Mouse (Mus musculus) right cerebral cortex, adult 18-20 months (tissue): ENCODE data around the gene Nat8f5.
"Not testable (repeated sequence)": the region's sequence is repeated elsewhere in the genome, so short reads cannot be mapped to it uniquely, and the experiment has no call there.

Experiments used
- DNase-seq: peaks from one replicate; pipeline ENCODE4 v3.0.0; 2022; ENCODE audit warnings: mixed read lengths

Nat8f5 gene

DNA sequence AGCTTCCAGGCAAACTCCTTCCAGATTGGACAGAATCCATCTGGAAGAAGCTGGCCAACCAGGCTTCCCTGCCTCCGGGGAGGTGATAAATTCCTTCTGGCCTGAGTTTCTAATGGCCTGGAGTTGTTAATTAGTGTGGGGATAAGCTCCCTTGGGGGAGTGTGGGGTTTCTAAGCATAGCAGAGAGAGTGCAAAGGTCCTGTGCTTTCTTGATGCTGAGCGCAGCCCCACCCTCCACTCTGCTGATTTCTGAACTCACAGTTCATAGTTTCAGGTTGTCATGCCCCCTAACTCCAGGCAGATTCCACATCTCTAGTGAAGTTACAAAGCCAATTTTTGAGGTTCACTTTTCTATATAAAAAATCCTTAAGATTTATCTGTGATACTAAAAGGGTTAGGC lies 14.3 kb upstream of the Nat8f5 start:
- DNase-seq: not testable (repeated sequence)

- DNase-seq: not testable (repeated sequence)
These were observed 13.8 kb upstream of the Nat8f5 start for GRCm38 (mm10) chr6:85834504-85835100.

DNA sequence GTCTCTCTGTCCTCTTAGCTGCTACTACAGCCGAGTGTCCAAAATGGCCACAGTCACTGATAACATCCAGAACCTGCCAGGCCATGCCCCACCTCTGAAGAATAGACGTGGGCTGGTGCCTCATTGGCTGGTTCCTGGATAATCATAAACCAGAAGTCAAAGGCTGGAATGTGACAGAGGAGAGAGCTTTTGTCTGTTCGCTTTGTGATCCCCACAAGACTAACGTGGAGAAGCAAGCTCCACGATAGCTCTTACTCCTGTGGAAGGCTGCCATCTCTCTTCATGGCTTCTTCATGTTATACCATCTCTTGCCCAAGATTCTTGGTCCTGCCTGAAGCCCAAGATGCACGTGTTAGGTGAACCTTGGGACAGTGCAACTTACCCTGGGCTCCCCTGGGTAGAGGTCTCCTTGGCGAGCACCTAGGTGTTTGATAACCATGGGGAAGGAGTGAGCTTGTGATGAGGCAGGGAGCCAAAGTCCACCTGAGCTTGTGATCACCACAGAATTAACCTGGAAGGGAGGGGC lies 11.1 kb upstream of the Nat8f5 start, which contains the start of gene Nat8:
Gene Nat8, minus strand, starts transcription at position 287 of the 526 bp plus-strand sequence.
- no peak for DNase-seq

DNA sequence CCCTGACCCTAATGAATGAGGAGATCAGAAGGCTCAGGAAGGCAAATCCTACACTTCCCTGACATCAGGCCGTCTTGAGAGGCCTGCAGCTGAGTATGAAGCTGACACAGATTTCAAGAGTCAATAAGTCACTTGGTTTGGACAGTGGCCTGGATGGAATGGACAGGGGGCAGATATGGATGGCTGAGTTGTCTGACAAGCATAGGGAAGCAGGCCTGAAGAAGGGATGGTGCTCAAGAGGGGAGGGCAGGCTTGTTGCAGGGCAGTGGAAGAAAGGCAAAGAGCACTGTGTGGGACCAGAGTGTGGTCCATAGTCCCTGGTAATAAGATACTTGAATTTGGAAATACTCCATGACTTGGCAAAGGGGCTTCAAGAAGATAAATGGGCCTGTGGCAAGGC lies 8.7 kb upstream of the Nat8f5 start:
- DNase-seq: no peak

DNA sequence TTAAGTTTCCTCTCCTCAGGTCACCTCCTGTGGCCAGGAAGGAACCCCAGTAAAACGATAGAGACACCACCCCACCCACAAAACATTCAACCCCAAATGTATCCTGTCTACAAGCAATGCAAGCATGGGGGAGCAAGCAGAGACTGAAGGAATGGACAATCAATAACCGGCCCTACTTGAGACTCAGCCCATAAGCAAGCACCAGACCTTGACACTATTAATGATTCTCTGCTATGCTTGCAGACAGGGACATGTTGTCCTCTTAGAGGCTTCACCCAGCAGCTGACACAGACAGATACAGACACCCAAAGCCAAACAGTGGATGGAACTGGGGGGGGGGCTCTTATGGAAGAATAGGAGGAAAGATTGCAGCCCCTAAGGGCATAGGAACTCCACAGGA lies 5.1 kb upstream of the Nat8f5 start:
- no peak for DNase-seq

DNA sequence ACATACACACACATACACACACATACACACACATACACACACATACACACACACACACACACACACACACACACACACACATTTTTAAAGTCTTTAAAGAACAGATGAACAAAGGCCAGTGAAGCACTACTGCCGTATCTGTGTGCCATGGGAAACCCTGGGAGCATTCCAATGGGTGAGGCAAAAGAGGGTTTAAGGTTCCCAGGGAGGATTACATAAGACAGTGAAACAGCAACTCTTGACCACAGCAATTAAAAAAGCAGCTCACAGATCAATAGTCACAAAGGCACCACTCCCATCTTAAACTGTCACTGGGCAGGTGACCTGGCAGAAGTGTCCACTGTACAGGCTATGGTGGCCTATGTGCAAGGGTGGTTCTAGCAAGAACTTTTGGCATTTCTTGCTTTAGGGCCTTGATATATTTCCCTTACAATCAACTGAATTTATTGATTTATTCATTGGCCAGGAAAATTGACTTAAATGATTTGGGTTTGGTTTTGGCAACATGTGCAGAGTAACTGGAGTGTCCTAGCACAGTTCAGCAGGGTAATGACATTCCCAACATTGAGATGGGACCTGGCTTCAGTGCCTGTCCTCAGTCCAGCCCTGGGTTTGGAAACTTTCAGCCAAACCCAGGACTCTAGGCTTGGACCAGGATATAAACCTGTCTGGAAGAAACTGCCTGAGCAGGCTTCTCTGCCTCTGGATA lies 2.8 kb upstream of the Nat8f5 start:
- DNase-seq: no peak

- DNase-seq: no peak
These were observed 1.5 kb upstream of the Nat8f5 start for GRCm38 (mm10) chr6:85822286-85822685.

GRCm38 (mm10) chr6:85818338-85818737 lies 2.4 kb downstream of the Nat8f5 start:
- no peak for DNase-seq

DNA sequence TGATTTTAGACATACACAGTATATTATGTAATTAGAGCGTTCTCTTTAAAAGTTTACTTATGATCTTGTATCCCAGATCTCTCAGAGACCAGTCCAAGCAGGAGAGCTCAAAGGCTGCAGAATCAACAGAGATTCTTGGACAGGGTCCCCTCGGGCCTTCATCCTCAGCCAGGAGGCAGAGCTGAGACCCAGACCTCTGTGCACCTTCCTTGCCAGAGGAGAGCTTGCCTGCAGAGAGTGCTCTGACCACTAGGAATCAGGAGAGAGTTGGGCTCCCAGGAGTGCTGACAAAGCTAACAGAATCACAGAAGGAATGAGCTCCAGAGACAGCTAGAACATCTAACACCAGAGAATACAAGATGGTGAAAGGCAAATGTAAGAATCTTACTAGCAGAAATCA lies 7.4 kb downstream of the Nat8f5 start:
- no peak for DNase-seq

- DNase-seq: not testable (repeated sequence)
These were observed 9.7 kb downstream of the Nat8f5 start for GRCm38 (mm10) chr6:85810942-85811537.

- not testable (repeated sequence) for DNase-seq
These were observed 10.3 kb downstream of the Nat8f5 start for GRCm38 (mm10) chr6:85810514-85810913.

DNA sequence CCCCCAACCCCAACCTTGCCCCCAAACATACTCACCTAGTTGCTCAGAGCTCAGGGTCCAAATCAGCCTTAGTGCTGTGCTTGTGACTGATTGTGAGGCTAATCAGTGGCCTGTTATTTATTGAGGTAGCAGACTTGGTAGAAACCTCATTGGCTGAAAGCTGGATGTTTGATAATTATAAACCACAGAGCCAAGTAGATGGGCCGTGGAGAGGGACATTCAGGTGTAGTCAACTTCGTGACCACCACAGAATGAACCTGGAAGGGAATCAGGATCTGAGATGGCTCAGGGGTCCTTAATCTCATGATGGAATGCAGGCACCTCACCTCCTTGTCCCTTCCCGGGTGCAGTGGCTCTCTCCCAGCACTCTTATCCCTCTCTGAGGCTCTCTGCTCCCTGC lies 11.0 kb downstream of the Nat8f5 start:
- not testable (repeated sequence) for DNase-seq

- not testable (repeated sequence) for DNase-seq
These were observed 17.6 kb downstream of the Nat8f5 start for GRCm38 (mm10) chr6:85803180-85803579.
